Mouse (Mus musculus) ES-CJ7 (cell line): Measurements from ENCODE around the gene Ltc4s.

Experiments used
- DNase-seq: peaks from one replicate; pipeline ENCODE4 v3.0.0; 2011; ENCODE audit warnings: low read depth, low spot score

The Ltc4s gene

DNA sequence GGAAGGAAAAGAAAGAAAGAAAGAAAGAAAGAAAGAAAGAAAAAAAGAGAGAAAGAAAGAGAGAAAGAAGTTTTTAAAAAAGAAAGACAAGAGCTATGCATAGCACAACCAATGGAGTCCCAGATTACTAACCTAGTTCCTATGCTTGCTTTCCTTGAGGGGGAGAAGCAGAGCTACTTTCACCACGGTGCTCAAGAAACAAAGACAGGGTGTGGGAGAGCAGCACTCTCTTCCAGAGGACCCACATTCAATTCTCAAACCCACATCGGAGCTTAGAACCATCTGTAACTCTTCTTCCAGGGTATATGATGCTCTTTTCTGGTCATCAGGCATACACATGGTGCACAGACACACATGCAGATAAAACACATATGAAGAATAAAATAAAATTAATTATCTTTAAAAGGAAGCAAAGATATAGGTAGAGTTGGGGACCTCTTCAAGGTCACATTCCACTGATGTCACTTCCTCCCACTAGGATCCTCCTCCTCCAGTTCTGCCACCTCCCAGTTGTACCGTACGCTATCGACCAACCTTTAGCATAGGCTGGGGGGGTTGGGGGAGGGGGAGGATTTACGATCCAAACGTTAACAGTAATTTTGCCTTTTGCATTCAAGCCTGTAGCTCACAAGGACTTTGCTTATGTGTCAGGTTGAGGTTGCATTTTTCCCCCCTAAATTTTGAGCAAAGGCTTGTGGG is 10.2 kb upstream of the Ltc4s start:
- peak; percentile 53 for DNase-seq

DNA sequence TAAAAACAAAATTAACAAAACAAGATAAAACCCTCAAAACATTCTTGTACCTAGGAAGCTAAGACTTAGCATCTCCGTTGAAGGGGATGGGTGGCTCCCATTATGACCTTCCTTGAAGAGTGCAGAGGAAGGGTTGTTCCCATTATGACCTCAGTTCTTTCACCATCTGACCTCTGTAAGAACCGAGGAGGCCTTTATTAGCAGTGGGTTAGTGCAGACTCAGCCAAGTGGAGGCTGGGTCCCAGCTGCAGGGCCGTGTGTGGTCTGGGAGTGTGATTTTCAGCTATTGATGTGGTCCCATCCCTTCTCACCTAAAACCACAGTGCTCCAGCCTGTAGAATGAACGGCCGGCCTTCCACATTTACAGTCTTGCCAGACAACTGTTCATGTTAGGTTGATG is 6.9 kb upstream of the Ltc4s start:
- no peak for DNase-seq

DNA sequence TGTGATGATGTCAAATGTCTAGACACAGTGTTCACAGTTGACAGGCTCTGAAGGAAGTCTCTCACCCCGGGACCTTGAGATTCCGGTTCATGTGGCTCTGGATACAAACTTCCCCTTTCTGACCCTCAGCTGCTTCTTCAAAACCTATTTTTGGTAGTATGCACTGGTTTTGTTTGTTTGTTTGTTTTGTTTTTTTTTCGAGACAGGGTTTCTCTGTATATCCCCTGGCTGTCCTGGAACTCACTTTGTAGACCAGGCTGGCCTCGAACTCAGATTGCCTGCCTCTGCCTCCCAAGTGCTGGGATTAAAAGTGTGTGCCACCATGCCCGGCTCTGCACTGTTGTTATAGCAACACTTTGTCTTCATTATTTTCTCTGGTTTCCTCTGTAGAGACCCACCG is 5.5 kb upstream of the Ltc4s start:
- no peak for DNase-seq

DNA sequence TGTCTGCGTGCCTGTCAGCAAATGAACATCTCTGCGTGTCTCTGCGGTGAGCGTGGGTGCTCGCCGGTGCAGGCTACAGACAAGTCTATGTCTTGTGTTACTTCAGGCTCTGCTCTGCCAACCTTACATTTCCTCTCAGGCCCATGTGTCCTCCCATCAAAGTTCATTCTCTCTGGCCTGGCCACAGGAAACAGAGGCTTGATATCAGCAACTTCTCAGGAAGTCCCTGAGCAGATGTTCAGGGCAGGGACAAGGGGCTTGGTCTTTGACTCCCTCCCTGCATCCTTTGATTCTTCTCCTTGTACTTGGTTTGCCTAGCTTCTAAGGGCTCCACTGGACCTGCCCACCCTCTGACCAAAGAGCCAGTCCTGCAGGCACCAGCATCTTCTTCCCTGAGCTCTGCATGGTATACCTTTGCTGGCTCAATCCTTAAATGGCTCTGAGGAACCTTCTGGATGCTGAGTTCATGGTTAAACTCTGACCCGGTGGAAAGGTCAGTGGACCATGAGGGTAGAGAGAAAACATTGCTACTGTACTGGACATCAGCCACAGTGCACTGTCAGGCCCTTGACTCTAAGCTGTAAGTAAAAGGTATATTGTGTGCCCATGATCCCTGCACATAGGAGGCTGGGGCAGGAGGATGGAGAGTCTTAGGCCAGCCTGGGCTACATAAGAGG is 2.0 kb upstream of the Ltc4s start:
- no peak for DNase-seq

DNA sequence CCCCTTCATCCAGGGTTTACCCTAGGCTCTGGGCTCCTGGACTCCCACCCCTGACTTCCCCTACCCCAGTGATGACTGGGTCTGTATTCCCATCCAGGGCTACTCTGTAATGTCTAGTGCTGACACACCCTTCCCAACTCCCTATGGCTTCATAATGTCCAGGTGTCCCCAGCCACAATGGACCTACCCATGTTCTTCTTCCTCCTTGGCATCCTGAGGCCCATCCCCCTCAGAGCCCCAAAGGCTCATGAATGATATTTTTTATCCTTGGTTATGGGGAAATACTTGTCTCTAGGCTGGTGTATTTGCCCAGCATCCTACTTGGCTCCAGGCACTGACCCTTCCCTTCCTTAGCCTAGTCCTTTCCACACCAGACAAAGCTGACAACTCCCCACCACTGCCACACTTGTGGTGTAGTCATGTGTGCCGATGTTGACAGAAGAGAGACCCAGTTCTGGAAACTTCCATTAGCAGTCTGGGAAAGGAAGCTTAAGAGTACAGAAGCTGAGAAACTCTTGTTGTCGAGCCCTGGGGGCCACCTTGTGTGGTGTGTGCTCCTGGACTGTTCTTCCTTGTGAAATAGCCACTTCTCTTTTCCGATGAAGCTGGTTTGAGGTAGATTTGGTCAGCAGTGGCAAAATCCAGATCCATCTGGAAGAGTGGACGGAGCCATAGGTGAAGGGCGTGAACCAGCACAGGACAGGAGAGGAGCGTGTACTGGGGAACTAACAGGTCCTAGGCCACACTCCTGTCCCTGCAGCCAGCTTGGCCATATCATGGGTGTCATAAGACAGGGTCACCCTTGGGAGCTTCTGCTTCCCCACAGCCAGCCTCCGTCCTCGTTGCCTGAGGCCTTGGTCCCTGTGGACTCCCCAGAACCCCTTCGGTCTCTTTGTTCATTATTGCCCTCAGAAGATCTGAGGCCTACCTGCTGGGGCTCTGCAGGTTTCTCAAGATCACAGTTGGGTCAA is 690 bp upstream of the Ltc4s start:
- no peak for DNase-seq

DNA sequence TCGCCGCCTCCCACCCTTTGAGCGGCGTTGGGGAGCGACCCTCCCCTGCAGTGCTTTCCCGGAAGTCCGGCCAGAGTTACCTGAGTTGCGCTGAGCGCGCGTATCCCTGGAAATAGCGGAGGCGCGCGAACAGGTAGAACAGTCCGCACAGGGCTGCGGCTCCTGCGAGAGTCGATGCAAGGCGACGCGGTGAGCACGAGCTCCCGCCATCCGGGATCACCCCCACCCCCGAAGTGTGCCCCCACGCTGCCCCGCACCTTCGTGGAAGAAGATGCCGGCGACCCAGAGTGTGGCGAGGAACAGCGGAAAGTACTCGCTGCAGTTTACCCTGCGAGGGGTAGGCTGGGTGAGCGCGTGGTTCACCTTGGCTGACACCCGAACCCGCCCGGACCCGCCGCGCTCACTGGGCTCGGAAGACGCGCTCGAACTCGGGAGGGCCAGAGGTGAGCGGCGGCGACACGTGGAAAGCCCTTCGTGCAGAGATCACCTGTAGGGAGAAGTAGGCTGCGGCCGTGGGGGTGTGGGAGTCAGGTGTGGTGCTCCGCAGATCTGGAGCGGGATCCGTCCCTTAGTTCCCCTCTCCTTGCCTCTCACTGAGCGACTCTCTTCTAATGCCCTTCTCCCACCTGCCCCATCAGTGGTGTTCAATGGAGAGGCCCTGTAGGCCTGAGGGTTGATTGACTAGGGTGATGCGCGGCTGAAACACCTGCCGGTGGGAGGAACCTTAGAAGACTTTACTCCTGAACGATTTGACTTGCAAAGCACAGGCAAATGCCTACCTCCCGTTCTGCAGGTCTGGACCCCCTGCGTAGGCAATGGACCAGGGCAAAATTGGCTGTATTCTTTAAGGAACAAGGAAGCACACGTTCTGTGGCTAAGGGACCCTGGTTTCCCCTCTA is 1.2 kb downstream of the Ltc4s start:
- DNase-seq = peak; percentile 40

DNA sequence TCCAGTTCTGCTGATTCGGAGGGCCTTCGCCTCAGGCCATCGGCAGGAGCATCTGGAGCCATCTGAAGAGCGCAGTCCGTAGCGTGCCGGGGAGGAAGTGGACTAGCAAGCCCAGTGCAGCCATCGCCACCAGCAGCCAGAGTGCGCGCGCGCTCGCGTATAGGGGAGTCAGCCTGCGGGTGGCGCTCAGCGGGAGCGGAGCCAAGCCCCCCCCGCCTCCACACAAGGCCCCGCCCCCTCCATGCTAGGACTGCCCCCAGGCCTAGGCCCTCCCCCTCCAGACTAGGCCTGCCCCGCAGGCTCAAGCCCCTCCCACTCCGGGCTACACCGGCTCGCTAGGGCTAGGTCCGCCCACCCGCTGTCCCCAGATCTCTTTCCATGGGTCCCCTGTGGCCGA is 1.9 kb downstream of the Ltc4s start:
- peak; percentile 92 for DNase-seq

DNA sequence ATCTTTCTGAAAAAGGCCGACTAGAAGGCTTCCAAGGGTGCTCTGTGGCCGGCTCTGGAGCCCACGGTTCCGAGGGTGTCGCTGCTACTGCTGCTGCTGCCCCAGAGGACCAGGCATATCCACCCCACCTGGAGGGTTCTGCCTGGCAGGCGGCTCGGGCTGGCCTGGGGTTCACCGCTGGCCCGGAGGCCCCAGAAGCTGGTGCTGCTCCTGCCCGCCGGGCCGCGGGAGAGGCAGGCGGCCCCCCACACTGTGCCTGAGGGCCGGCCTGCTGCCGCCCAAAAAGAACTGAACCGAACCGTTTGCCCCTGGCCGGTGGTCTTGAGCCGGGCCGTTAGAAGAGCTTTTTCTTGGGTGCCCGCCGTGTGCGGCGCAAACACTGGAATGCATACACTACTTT is 3.8 kb downstream of the Ltc4s start:
- DNase-seq = no peak

DNA sequence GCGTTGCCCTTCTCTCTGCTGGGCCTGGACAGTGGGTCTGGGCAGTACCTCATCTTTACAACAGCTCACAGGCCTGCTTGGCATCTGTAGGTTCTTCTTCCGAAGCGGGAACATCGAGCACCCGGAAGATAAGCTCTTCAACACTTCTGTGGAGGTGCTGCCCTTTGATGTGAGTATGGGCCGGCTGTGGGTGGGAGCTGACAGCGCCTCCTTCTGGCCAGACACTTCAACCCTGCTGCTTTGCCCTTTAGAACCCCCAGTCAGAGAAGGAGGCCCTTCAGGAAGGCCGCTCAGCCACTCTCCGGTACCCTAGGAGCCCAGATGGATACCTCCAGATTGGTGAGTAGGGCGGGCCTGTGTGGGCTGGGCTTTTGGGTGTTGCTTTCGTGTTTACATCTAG is 4.4 kb downstream of the Ltc4s start:
- DNase-seq = peak; percentile 71

DNA sequence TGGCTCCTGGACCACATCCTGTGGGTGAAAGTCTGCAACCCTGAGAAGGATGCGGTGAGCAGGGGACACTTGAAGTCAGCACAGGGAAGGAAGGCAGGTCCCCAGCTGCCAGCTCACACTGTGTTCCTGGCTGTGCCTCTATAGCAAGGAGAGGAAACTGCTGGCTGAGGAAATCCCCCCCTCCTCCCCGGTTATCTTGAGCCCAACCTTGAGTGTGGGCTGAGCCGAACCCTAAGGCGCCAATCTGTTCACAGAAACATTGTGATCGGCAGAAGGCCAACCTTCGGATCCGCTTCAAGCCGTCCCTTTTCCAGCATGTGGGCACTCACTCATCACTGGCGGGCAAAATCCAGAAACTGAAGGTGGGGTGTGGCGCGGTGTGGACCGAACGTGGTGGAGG is 5.4 kb downstream of the Ltc4s start:
- DNase-seq = no peak

DNA sequence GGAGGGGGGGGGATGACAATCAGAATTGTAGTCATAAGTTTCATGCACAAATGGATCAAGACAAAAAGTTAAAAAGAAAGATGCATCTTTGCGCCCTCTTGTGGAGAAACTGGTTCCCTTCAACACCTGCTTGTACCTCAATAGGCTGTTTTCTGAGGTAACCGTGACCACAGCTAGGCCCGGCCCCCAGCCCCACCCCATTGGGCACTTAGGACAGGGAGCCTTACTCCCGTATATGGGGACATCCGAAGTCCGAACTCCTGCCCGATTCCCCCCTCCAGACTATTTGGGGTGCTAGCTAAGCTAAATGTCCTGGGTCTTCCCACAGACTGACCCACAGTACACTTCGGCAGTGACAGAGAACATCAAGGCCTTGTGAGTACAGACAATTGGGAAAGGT is 7.0 kb downstream of the Ltc4s start:
- DNase-seq = peak; percentile 74

DNA sequence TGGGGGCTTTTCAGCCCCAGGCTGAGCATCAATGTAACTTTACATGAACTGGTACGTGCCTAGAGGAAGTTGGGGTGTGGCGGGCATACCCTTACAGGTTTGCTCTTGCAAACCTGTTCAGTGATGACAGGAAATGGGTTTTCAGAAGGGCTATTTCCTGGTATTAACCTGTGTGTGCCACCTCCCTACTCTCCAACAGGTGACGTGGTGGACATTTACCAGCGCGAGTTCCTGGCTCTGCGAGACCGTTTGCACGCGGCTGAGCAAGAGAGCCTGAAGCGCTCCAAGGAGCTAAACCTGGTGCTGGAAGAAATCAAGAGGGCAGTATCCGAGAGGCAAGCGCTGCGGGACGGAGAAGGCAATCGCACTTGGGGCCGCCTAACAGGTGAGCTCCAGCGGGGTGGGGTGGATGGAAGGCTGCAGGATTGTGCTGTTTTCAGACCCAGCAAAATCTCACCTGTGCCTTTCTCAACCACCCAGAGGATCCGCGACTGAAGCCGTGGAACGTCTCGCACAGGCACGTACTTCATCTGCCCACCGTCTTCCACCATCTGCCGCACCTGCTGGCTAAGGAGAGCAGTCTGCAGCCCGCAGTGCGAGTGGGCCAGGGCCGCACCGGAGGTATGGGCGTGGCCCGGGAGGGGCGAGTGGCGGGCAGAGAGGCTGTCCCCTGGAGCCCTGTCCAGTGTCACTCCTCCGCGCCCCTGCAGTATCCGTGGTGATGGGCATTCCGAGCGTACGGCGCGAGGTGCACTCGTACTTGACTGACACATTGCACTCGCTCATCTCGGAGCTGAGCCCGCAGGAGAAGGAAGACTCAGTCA is 7.7 kb downstream of the Ltc4s start:
- DNase-seq = peak; percentile 47

DNA sequence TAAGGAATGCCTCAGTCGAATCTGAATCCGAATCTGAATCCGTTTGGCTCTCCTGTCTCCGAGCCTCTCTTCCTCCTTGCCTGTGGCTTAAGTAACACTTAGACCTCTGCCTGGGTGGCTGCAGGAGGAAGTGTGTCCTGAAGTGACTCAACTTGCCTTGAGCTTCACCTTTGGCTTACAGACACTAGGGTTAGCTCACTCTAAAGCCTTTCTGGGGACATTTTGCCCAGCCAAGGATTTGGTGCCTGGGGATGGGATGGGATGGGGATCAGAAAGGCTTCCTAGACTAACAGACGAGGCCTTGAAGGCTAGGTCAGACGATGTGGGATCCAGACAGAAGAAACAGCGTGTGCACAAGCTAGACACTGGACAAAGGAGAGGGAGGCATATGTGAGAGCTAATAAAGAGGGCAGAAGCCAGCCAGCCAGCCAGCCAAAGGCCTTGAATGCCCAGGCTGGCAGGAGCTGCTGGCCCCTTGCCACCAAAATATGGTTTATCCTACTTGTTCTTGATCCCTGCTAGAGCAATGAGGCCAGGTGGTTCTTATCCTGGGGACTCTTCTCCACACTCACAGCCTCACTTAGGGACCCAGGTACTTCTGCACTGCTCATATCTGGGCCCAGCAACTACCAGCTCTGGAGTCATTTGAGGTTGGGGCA is 9.0 kb downstream of the Ltc4s start:
- no peak for DNase-seq

DNA sequence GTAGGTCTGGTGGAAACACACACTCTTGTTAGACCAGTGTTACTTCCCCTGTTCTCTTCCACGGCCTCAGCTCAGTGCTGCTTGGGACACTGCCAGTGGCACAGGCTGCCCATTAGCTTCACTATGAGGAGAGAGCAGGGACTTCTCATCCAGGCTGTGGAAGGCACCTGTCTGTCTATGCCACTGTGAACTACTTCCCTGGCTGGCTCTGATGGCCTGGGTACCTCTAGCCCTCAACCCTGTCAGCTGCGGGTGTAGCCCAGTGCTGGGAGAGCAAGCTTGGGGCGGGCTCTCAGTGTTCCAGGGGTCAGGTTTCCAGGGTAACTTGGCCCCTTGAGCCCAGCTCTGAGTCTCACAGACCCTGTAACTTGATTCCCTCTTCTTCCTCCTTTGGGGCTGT is 9.6 kb downstream of the Ltc4s start:
- DNase-seq = no peak

DNA sequence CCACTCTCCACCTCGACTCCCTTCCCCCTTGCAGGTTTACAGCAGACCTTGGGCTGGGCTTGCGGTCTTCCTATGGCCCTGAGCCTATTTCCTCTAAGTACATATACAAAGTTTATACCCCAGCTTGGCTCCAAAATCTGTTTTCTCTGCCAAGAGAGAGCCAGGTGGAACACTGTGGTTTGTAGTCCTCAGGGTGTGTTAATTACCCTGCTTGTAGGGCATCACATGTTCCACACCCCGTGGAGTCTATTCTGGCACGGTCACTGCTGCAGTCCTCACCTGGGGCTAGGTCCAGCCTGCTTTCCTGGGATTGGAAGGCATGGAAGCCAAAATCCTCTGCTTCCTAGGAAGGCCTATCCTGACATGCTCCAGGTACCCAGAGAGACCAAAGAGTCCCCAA is 10.7 kb downstream of the Ltc4s start:
- DNase-seq = no peak

DNA sequence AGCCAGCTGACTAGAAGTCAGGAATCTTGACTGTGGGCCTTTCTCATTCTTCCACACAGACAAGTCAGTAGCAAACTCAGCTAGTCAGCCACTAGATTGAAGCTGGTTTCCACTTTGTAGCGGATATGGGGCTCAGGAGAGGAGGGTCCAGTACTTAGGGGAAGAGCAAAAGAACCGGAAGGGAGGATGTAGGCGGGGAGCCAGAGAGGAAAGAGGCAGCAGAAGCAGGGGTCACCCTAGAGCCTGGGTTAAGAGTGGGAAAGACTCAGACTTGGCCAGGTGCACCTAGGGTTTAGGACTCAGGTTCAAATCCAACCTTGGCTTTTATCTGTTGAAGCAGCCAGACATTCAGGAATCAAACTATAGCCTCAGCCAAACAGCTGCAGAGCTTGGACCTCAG is 11.2 kb downstream of the Ltc4s start:
- no peak for DNase-seq

DNA sequence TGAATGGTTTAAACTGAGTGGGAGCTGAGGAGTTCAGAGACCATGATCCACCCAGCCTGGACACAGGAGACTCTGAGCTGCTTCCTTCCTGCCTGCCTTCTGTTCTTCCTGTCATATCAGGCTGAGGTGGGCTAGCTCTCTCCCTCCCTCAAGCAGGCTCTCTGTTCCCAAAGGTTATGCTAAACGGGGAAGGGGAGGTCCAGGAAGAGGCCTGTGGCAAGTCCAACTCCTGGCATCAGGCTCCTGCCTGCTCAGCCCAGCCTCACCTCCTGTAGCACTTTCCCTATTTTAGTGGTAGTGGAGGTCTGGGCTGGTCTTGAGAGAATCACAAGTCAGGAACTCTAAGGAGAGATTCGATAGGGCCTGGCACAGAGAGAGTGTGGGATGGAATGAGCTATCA is 12.0 kb downstream of the Ltc4s start:
- no peak for DNase-seq

DNA sequence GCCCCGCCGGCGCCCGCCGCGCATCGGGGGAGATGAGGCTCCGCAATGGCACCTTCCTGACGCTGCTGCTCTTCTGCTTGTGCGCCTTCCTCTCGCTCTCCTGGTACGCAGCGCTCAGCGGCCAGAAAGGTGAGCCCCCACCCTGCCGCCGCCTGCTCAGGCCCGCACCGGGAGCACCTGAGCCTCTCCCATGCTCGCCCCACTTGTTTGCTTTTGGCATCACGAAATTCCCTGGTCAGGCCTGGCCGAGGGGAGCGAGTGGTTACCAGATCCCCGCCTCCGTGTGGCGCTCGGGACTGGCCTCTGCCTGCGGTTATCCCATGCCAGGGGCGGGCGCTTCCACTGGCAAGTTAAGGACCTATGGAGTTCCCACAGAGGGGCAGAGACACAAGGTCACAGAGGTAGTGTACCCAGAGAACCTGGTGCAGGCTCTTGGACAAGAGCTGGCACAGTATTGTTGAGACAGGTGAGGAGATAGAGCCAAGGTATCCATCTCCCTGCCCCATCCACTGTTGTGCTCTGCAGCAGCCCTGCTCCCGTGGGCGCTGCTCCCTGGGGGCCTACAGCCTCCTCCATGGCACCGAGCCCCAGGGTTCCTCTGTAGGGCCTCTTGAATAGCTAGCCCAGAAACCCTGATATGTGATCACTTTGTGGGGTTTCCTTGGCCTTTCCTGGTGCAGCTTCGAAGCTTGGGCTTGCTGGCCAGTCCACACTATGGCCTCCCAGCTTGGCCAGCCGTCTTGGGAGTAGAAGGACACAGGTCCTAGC is 12.6 kb downstream of the Ltc4s start:
- DNase-seq = no peak
